Mouse (Mus musculus) cortical plate, adult 2 months (tissue): Measurements from ENCODE around the gene Ctse.

Experiments used
- CTCF ChIP-seq: fragments of 200-500 bp; IDR thresholded peaks from 2 replicates; pipeline ENCODE4 v1.5.1; 2011; ENCODE audit warnings: mild to moderate bottlenecking, control low read depth, low read length; ENCODE audit not compliant: insufficient read depth; ENCODE audit errors: extremely low read depth
- POLR2A ChIP-seq: fragments of 200-500 bp; IDR thresholded peaks from 2 replicates; pipeline ENCODE4 v1.6.1; 2011; ENCODE audit warnings: mild to moderate bottlenecking, low read length, control low read depth; ENCODE audit not compliant: insufficient read depth; ENCODE audit errors: extremely low read depth

GRCm38 (mm10) chr1:131618576-131618975, 19.5 kb upstream of the Ctse start:
- TF ChIP-seq CTCF, result peak; percentile 39; the same call in 1 of the 2 replicates
- TF ChIP-seq POLR2A, result no peak
